Mouse (Mus musculus) lung, postnatal 0 days (tissue): Measurements from ENCODE around the gene Scd4.

Source experiments
- CTCF ChIP-seq: IDR thresholded peaks from 2 replicates; pipeline ENCODE4 v1.5.1; 2016; ENCODE audit warnings: antibody characterized with exemption, mild to moderate bottlenecking
- EP300 ChIP-seq: IDR thresholded peaks from 2 replicates; pipeline ENCODE4 v1.6.1; 2016; ENCODE audit warnings: antibody characterized with exemption, mild to moderate bottlenecking, control low read depth

DNA sequence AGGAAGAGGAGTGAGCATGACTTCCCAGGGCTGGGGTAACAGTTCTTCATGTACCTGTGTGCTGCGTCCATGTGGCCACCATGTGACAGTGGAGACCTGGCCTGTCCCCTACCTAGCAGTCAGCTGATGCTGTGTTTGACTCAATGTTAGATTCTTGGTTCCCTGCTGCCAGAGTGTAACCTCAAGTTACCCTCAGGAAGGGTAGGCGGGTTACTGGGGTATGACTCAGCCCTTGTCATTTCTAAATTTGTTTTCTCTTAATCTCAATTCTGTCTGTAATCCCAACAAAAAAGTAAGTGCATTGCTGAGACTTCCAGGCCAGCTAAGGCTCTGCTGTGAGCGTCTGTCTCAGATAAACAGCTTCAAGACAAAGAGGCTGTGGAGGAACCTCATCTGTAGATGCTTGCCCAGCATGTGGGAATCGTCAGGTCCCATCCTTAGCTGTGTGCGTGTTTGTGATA is 61.1 kb downstream of the Scd4 start:
- TF ChIP-seq CTCF, result no peak
- TF ChIP-seq EP300, result no peak
